Mouse (Mus musculus) limb, embryonic 15.5 days (tissue): ENCODE data around the gene Bcl11a. TPM values are rescaled to one million over a fixed set of nuclear protein-coding genes. Genes with fewer than 3 reads are reported as not detected.

Source experiments
- ATAC-seq: fragments of 200-750 bp; cut with Nextera tagmentation; 2 replicates; pipeline ENCODE4 v1.8.0; 2017; ENCODE audit warnings: low read depth, moderate TSS enrichment; ENCODE audit not compliant: insufficient number of reproducible peaks, low FRiP score, low TSS enrichment
- H3K27ac ChIP-seq: fragments of 300-500 bp; sonication (generic); 2 replicates; pipeline ENCODE4 v1.5.1; 2015; ENCODE audit warnings: moderate library complexity, mild to moderate bottlenecking, inconsistent platforms
- H3K27me3 ChIP-seq: fragments of 300-500 bp; sonication (generic); 2 replicates; pipeline ENCODE4 v1.6.1; 2015; ENCODE audit warnings: inconsistent platforms
- H3K36me3 ChIP-seq: fragments of 300-500 bp; sonication (generic); 2 replicates; pipeline ENCODE4 v1.6.1; 2015; ENCODE audit warnings: inconsistent platforms
- H3K4me1 ChIP-seq: fragments of 300-500 bp; sonication (generic); 2 replicates; pipeline ENCODE4 v1.6.1; 2015; ENCODE audit warnings: inconsistent platforms
- H3K4me2 ChIP-seq: fragments of 300-500 bp; sonication (generic); 2 replicates; pipeline ENCODE4 v1.6.1; 2015; ENCODE audit warnings: mild to moderate bottlenecking, inconsistent platforms
- H3K4me3 ChIP-seq: fragments of 300-500 bp; sonication (generic); 2 replicates; pipeline ENCODE4 v1.5.1; 2015; ENCODE audit warnings: mild to moderate bottlenecking, inconsistent platforms
- H3K9ac ChIP-seq: fragments of 300-500 bp; sonication (generic); 2 replicates; pipeline ENCODE4 v1.6.1; 2015; ENCODE audit warnings: inconsistent platforms
- H3K9me3 ChIP-seq: fragments of 300-500 bp; sonication (generic); 2 replicates; pipeline ENCODE4 v1.6.1; 2016; ENCODE audit warnings: inconsistent platforms
- WGBS: fragments of 180-500 bp; shearing (Covaris S2); methylation state at CpG from one replicate; pipeline ENCODE4 v1.1.7; 2015; 5-methylcytosine and 5-hydroxymethylcytosine counted together
- polyA plus RNA-seq: library from polyadenylated mRNA; unstranded; fragments of >200 nt; fragmentation: Nextera tagmentation; extraction: Ambion mirVana; gene quantifications from 2 replicates; pipeline ENCODE4 v1.2.1, GENCODE M21; 2015

The Bcl11a gene
- polyA plus RNA-seq, 1 experiment from 2014 or later: 60.9 TPM

GRCm38 (mm10) chr11:24107414-24107813 lies 29.6 kb downstream of the Bcl11a start:
- Histone ChIP-seq H3K27me3 (no peaks in the 10 kb centered on the region), H3K27ac (no peak overlapping the region), H3K4me1 (peaks cover 30% of the 10 kb centered on the region), H3K9ac (no peak overlapping the region), H3K36me3 (no peaks in the 10 kb centered on the region), H3K4me3 (no peak overlapping the region), H3K9me3 (no peaks in the 10 kb centered on the region), H3K4me2 (no peak overlapping the region)
- WGBS: 78% methylated on average over 5 of the region's 5 CpGs
- no peak for ATAC-seq

GRCm38 (mm10) chr11:24108974-24109373 lies 31.1 kb downstream of the Bcl11a start:
- Histone ChIP-seq H3K4me3 (no peak overlapping the region), H3K9me3 (no peaks in the 10 kb centered on the region), H3K4me2 (no peak overlapping the region), H3K36me3 (no peaks in the 10 kb centered on the region), H3K4me1 (peaks cover 22% of the 10 kb centered on the region), H3K9ac (no peak overlapping the region), H3K27me3 (no peaks in the 10 kb centered on the region), H3K27ac (no peak overlapping the region)
- WGBS: 64% methylated on average over 3 of the region's 3 CpGs
- no peak for ATAC-seq

GRCm38 (mm10) chr11:24109388-24109787 lies 31.5 kb downstream of the Bcl11a start:
- Histone ChIP-seq H3K27me3 (no peaks in the 10 kb centered on the region), H3K4me3 (no peak overlapping the region), H3K4me2 (no peak overlapping the region), H3K36me3 (no peaks in the 10 kb centered on the region), H3K9ac (no peak overlapping the region), H3K9me3 (no peaks in the 10 kb centered on the region), H3K27ac (no peak overlapping the region), H3K4me1 (peaks cover 22% of the 10 kb centered on the region)
- WGBS: 90% methylated on average over 3 of the region's 3 CpGs
- no peak for ATAC-seq

GRCm38 (mm10) chr11:24110113-24110512 lies 32.3 kb downstream of the Bcl11a start:
- no peak overlapping the region for H3K4me3 ChIP-seq
- H3K36me3 ChIP-seq: no peaks in the 10 kb centered on the region
- no peaks in the 10 kb centered on the region for H3K27me3 ChIP-seq
- no peaks in the 10 kb centered on the region for H3K9me3 ChIP-seq
- no peak for ATAC-seq
- H3K9ac ChIP-seq: no peak overlapping the region
- no peak overlapping the region for H3K4me2 ChIP-seq
- WGBS: 75% methylated on average over 2 of the region's 2 CpGs
- no peak overlapping the region for H3K27ac ChIP-seq
- H3K4me1 ChIP-seq: peaks cover 26% of the 10 kb centered on the region

- Histone ChIP-seq H3K9ac (no peak overlapping the region), H3K36me3 (no peaks in the 10 kb centered on the region), H3K9me3 (no peaks in the 10 kb centered on the region), H3K4me1 (peaks cover 32% of the 10 kb centered on the region), H3K4me3 (no peak overlapping the region), H3K27ac (peak overlapping the region; percentile 65), H3K4me2 (no peak overlapping the region), H3K27me3 (no peaks in the 10 kb centered on the region)
- ATAC-seq: no peak
- WGBS: 20% methylated on average over 6 of the region's 6 CpGs
These were observed 33.9 kb downstream of the Bcl11a start for GRCm38 (mm10) chr11:24111720-24112119.

GRCm38 (mm10) chr11:24115017-24115752 lies 37.3 kb downstream of the Bcl11a start:
- Histone ChIP-seq H3K27me3 (no peaks in the 10 kb centered on the region), H3K4me3 (no peak overlapping the region), H3K4me1 (peaks cover 47% of the 10 kb centered on the region), H3K9me3 (no peaks in the 10 kb centered on the region), H3K27ac (no peak overlapping the region; the same call in 1 of the 2 replicates), H3K9ac (no peak overlapping the region), H3K36me3 (no peaks in the 10 kb centered on the region), H3K4me2 (no peak overlapping the region)
- WGBS: 63% methylated on average over 12 of the region's 12 CpGs
- no peak for ATAC-seq

- no peak overlapping the region for H3K9ac ChIP-seq
- no peak overlapping the region for H3K4me3 ChIP-seq
- whole genome bisulfite sequencing: 97% methylated on average over 2 of the region's 2 CpGs
- no peak for ATAC-seq
- H3K4me2 ChIP-seq: no peak overlapping the region
- H3K36me3 ChIP-seq: no peaks in the 10 kb centered on the region
- H3K9me3 ChIP-seq: no peaks in the 10 kb centered on the region
- no peak overlapping the region for H3K27ac ChIP-seq
- peaks cover 53% of the 10 kb centered on the region for H3K4me1 ChIP-seq
- H3K27me3 ChIP-seq: no peaks in the 10 kb centered on the region
These were observed 38.2 kb downstream of the Bcl11a start for GRCm38 (mm10) chr11:24116041-24116440.

GRCm38 (mm10) chr11:24116582-24117318 lies 38.9 kb downstream of the Bcl11a start:
- Histone ChIP-seq H3K27me3 (no peaks in the 10 kb centered on the region), H3K4me2 (no peak overlapping the region), H3K9ac (no peak overlapping the region), H3K36me3 (no peaks in the 10 kb centered on the region), H3K9me3 (no peaks in the 10 kb centered on the region), H3K27ac (no peak overlapping the region), H3K4me1 (peaks cover 50% of the 10 kb centered on the region), H3K4me3 (no peak overlapping the region)
- ATAC-seq: no peak
- WGBS: 77% methylated on average over 7 of the region's 7 CpGs

GRCm38 (mm10) chr11:24121136-24121535 lies 43.3 kb downstream of the Bcl11a start:
- Histone ChIP-seq H3K9ac (no peak overlapping the region), H3K4me1 (peaks cover 52% of the 10 kb centered on the region), H3K4me3 (no peak overlapping the region), H3K27me3 (no peaks in the 10 kb centered on the region), H3K36me3 (no peaks in the 10 kb centered on the region), H3K9me3 (no peaks in the 10 kb centered on the region), H3K4me2 (no peak overlapping the region), H3K27ac (no peak overlapping the region)
- ATAC-seq: no peak
- WGBS: 79% methylated on average over 9 of the region's 9 CpGs

GRCm38 (mm10) chr11:24122899-24123298 lies 45.0 kb downstream of the Bcl11a start:
- no peak for ATAC-seq
- Histone ChIP-seq H3K4me2 (no peak overlapping the region), H3K27me3 (no peaks in the 10 kb centered on the region), H3K4me1 (peaks cover 60% of the 10 kb centered on the region), H3K9ac (no peak overlapping the region), H3K9me3 (no peaks in the 10 kb centered on the region), H3K4me3 (no peak overlapping the region), H3K27ac (no peak overlapping the region), H3K36me3 (no peaks in the 10 kb centered on the region)
- WGBS: 74% methylated on average over 7 of the region's 7 CpGs

GRCm38 (mm10) chr11:24123991-24124390 lies 46.1 kb downstream of the Bcl11a start:
- no peak for ATAC-seq
- Histone ChIP-seq H3K9ac (no peak overlapping the region), H3K27ac (no peak overlapping the region), H3K9me3 (no peaks in the 10 kb centered on the region), H3K4me1 (peaks cover 52% of the 10 kb centered on the region), H3K4me3 (no peak overlapping the region), H3K27me3 (no peaks in the 10 kb centered on the region), H3K4me2 (no peak overlapping the region), H3K36me3 (no peaks in the 10 kb centered on the region)
- WGBS: 81% methylated on average over 2 of the region's 2 CpGs

- no peak overlapping the region for H3K9ac ChIP-seq
- no peak for ATAC-seq
- no peak overlapping the region for H3K4me2 ChIP-seq
- H3K36me3 ChIP-seq: no peaks in the 10 kb centered on the region
- no peak overlapping the region for H3K4me3 ChIP-seq
- H3K9me3 ChIP-seq: no peaks in the 10 kb centered on the region
- no peak overlapping the region for H3K27ac ChIP-seq
- 66% methylated on average over 6 of the region's 6 CpGs for WGBS
- H3K27me3 ChIP-seq: no peaks in the 10 kb centered on the region
- peaks cover 45% of the 10 kb centered on the region for H3K4me1 ChIP-seq
These were observed 47.2 kb downstream of the Bcl11a start for GRCm38 (mm10) chr11:24125098-24125497.
